Comparison of ENCODE assay signal across 8 mouse cellular contexts in the genomic region with DNA sequence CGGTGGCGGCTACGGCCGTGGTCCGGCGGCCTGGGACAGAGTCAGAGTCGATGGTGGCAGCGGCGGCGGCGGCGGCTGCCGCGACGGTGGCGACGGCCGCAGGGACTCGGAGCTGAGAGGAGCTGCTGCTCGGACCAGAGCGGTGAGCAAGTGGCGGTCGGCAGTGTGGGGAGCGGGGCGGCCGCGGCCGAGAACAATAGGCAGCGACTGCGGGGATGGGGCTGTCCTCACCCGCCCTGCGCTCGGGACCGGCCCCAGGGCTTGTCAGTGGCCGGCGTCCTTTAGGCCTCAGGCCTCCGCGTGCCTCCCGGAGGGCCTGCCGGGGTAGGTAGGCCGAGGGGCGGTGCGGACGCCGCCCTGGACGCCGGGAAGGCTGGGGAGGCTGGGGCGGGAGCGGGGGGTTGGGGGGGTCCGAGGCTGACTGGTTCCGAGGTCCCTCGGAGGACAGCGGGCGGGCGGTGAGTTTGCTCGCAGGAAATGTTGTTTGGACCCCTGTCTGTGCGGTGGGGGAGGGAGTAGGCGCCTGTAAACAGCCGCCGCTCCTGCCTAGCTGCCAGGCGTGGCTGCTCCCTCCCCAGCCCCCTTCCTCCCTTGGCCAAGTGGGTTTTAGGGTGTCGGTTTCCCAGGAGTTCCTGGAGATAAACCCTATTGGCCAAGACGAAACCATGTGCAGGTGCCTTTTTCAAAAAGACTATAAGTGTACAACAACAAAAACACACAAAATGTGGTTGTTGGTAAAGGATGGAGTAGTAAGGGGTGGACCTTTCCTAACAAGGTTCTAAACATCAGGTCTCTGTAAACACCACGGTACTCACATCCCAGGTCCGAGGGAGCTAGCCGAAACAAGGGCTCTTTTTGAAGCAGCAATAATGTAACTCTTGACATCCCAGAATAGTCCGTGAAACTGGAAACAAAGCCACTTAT. TPM values are rescaled to one million over a fixed set of nuclear protein-coding genes. Genes with fewer than 3 reads are reported as not detected.
A peak's percentile ranks its signal among the peaks of the same experiment; 100 is the strongest.
DNase-seq lines count a peak whose midpoint lies in the region; ATAC-seq lines count a peak whose summit lies in the region.

No protein-coding gene starts in this region.

- ATAC-seq in hematopoietic stem cell, adult 5-6 weeks (replicated peaks in 1 of 2; ENCODE audit: insufficient read depth in 1 of 2, low FRiP score in 2 of 2, low TSS enrichment in 1 of 2, low read depth in 1 of 2, poor library complexity in 2 of 2, severe bottlenecking in 2 of 2) = 0 out of 4 replicates have a peak, but pooled peaks have one; percentile 2 to 8

- peak; percentile 64 for DNase-seq in NIH3T3 (ENCODE audit: low read depth)
- peak; percentile 59 to 73 for DNase-seq in cerebellum, adult 18-20 months
- DNase-seq in forelimb bud, embryonic 11.5 days (ENCODE audit: low read depth, low spot score) = peak; percentile 48
- peak; percentile 44 to 50 for DNase-seq in layer of hippocampus, postnatal 14 days (ENCODE audit: low spot score in 2 of 2)
- peak; percentile 58 for DNase-seq in lung, postnatal 36 days
- peak; percentile 42 to 44 for DNase-seq in right cerebral cortex, adult 2 months (ENCODE audit: low spot score in 2 of 2)
- peak; percentile 49 for DNase-seq in urinary bladder, postnatal 25 days (ENCODE audit: low spot score)

RNA-seq across cellular contexts. Expression of gene Rc3h1, which starts 0.6 kb away (rescaled TPM):
- total RNA-seq in hematopoietic stem cell, adult 5-6 weeks (2017) = 26.5 and 28.1 TPM in 2 replicates
- total RNA-seq in layer of hippocampus, postnatal 14 days (2021) = 10 to 100 TPM; 42.2 to 44.3 TPM

Comparison
In these comparisons a context has a peak if more than half of its experiments do, and no peak if none do; other contexts are left out.
1. Peak in every context shown above with its lines: DNase-seq and ATAC-seq.